Mouse (Mus musculus): ENCODE data around the gene Tmsb10. TPM values are rescaled to one million over a fixed set of nuclear protein-coding genes. Genes with fewer than 3 reads are reported as not detected.
A peak's percentile ranks its signal among the peaks of the same experiment; 100 is the strongest.

Tmsb10 gene
- total RNA-seq, 2 experiments from 2014 or later, result 833 to 928 TPM

DNA sequence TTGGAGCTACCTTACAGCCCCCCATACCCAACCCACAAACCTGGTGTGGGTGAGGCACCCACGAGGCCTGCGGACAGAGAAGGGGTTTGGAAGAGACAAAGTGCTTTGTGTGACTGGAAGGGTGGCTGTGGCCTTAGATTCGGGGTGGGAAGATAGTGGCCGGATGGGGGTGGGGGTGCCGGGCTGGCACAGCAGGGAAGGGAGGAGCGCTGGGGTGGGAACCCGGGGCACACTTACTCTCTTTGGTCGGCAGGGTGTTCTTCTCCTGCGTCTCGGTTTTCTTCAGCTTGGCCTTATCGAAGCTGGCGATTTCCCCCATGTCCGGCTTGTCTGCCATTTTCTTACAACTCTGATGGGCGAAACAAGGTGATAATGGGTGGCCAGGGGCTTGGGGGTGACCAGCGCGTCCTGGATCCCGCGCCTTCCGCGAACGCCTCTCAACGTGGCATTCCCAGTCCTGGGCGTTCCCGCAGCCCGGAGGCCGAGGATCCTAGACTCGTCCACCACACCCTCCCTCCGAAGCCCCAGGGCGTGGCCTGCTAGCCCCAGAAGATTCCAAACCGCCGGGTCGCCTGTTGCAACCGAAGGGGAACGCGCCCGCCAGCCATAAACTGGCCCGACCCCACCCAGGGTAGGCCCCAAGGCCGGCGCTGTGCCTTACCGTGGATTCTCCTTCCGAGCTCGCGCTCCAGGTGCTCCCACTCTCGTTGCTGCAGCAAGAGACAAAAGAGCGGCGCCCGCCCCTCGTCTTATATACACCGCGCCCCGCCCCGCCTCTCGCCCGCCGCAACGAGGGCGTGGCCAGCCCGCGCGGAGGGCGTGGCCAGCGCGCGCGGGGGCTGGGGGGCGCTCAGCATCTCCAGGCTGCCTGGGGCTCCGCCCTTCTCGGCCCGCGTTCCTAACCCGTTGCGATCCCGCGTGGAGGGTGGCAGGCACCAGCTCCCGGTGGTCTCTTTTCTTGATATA is 589 bp downstream of the Tmsb10 start:
- intact Hi-C loops (cut with DNase I), result no loop called here
- DNase-seq (ENCODE audit: low spot score in 2 of 2), result peak; percentile 78 to 85

DNA sequence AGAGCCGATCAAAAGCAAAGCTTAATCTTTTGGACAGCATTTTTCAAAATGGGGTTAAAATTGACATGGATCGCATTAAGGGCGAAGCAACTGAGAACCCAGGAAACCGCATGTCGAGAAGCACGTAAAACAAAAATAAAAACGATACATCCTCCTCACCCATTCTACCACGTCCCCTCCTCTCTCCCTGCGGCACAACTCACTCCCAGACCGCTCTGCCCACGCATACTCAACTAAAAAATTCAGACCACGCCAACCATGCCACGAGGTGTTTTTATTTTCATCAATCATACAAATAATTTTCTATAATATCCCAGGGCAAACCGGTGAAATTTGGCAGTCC is 1.5 kb downstream of the Tmsb10 start:
- no peak for DNase-seq (ENCODE audit: low spot score in 2 of 2)
- intact Hi-C loops (cut with DNase I), result no loop called here

DNA sequence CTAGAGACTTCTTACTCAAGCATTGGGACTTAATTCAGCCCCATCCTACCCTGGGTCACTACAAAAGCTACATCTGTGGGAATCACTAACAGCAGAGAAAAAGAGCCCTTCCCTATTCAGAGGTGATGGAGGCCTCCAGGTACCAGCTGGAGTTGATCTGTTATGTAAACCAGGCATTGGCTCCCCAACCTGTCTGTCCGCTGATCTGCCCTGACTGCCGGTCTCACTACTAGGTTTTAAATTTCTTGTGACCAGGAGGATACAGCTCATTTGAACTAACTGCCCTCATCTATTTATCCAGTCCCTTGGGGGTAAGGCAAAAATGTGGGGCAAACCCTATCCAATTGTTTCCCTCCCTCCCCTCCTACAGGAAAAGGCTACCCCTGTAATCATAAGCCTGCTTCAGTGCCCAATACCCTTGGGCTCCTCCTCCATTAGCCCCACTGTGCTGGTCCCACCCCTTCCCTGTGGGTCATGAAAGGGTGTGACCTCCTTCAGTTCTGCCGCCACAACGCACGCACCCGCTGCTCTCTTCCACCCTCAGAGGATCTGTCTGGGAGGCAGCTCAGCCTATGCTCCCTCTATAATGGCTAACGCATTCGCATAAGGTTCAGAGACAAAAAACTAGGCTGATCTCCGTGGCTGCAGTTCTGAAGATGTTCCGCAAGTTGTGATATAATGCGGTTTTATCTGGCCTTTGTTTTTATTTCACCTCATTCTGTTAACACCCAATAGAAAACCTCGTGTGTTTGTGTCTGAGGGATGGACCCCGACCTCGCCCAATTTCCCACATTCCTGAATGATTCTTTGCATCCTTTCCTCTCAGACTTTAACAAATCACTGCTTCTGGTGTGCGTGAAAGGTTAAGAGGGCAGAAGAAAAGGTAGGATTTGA is 2.1 kb downstream of the Tmsb10 start:
- intact Hi-C loops (cut with DNase I), result no loop called here
- peak in 1 of 2 experiments; percentile 29 for DNase-seq (ENCODE audit: low spot score in 2 of 2)

DNA sequence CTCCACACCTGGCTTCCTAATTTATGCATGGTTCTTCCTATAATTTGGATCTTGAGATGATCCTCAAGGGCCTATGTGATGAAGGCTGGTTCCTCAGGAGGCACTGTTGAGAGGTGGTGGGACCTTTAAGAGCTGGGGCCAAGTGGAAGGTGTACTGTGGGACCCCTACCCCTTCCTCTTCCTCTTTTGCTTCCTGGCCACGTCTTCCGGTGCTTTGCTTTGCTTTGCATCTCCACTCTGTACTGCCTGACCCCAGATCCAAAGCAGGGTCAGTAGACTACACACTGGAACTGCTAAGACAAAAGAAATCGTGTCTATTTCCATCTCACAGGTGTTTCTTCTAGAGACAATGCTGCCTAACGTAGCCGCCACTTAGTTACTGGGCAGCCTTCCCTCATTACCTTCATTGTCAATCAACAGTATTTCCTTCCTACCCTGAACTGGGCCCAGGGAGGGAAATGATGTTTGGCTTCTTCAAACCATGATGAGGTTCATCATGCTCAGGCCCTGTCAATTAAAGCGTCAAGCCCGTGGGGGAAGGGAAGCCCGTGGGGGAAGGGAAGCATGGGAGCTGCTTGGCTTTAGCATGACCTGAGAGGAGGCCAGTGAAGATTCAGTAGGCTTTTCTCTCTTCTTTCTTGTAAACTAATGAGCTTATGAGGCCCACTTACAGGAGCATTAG is 2.9 kb downstream of the Tmsb10 start:
- intact Hi-C loops (cut with DNase I), result no loop called here
- DNase-seq (ENCODE audit: low spot score in 2 of 2), result no peak

DNA sequence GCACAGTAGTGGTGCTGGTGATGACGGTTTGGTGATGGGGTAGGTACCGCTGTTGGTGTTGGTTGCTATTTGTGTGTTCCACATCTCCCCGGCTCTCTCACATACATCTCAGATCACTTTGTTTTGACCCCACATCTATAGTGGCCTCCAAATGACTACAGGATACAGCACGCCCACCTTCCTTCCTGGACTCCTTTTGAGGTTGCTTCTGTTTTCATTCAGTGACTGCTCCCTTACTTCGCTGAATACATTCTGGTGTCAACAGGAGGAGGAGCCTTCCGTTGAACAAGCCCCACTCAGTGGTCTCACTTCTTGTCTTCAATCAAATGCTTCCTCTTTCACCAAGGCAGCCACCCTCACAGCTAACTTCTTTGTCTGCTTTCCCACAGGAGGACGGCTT is 3.8 kb downstream of the Tmsb10 start:
- intact Hi-C loops (cut with DNase I), result no loop called here
- DNase-seq (ENCODE audit: low spot score in 2 of 2), result no peak

DNA sequence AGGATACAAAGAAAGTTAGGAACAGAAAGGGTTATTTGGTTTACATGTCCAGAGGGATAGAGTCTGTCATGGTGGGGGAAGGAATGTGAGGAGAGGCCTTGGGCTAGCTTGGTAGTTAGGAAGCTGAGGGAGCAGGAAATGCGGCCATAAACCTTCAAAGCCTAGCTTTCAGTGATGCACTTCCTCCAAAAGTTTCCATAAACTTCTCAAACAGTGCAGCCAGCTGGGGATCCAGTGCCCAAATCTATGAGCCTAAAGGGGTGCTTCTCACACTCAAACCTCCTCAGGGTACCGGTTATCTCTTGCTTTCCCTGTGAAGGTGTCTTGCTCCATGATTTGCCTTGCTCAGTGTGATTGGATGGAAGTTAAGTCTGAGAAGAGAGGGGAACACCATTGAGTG is 5.6 kb downstream of the Tmsb10 start:
- intact Hi-C loops (cut with DNase I), result no loop called here

DNA sequence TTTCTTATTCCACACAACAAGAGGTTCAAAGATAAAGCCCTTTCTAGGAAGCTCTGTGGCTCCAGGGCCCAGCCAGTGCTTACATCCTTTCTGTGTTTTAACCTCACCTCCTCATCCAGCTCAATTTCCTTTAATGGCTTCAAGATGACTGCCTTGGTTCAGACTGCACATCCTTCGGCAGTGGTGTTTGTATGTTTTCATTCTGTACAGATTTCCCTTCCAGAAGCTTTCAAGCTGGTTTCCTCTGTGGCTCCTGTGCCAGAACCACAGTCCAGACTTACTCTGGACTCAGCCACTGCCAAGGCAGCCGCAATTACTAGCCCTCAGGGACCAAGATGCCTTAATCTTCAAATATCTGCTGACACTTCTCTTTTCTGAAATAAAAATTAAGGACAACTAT is 6.3 kb downstream of the Tmsb10 start:
- intact Hi-C loops (cut with DNase I), result no loop called here
- no peak for DNase-seq (ENCODE audit: low spot score in 2 of 2)

More for the DNA sequence above, 5.6 kb downstream of the Tmsb10 start:
- DNase-seq (ENCODE audit: low spot score in 2 of 2), result no peak

DNA sequence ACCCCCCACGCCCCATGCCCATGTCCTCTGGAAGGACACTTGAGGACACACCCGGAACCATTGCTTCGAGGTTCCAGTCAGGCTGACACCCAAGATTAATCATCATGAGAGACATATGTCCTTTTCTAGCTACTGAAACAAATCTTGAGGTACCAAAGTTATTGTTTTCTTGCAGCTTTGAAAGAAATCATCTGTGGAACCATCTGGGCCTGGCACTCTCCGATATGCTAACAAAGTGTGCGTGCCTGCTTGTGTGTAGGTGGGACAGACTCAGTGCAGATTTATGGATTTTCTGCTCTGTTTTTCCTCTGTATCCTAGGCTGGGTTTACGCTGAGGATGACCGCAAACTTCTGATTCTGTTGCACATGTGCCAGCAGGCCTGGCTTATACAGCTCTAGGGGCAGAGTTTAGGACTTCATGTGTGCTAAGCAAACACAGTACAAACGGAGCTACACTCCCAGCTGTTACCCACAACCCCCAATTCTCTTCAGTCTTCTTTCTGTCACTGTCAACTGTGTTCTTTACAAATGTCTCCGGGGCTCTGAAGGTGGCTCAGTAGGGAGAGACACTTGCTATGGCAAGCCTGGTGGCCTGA is 9.3 kb downstream of the Tmsb10 start:
- intact Hi-C loops (cut with DNase I), result loop anchor here (10.0 kb wide), 1 partner anchor 106 kb away; no protein-coding TSS in a partner anchor
- peak; percentile 73 to 80 for DNase-seq (ENCODE audit: low spot score in 2 of 2)

DNA sequence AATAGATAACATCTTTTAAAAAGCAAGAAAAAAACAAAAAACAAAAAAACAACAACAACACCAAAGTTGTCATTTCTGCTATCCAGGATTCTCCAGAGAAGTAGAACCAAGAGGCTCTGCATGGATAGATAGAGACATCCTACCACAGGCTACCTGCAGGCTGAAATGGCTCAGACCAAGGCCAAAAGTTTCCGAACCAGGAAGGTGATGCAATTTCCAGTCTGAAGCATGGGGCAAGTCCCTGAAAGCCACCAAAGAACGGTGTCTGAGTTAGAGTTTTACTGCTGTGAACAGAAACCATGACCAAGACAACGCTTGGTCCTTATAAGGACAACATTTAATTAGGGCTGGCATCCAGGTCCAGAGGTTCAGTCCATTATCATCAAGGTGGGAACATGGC is 10.2 kb downstream of the Tmsb10 start:
- no peak for DNase-seq (ENCODE audit: low spot score in 2 of 2)
- intact Hi-C loops (cut with DNase I), result loop anchor here (10.0 kb wide), 1 partner anchor 106 kb away; no protein-coding TSS in a partner anchor

DNA sequence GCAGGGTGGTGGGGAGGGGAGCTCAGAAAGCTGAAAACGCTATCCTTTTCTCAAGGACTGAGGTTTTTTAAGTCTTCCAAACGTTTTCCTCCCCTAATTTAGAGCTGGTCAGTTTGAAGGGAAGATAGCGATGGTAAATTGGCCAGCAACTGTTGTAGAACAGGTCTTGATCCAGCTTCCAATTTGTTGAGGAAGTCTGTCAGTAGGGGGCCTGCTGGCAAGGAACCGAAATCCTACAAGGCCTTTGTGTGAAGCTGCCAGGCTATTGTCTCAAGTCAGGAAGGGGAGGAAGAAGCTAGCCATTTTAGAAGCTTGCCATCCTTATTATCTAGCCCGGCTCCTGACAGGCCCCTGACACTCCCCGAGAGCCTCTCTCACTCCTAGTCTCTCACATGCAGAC is 10.6 kb downstream of the Tmsb10 start:
- no peak for DNase-seq (ENCODE audit: low spot score in 2 of 2)
- intact Hi-C loops (cut with DNase I), result loop anchor here (10.0 kb wide), 1 partner anchor 107 kb away; no protein-coding TSS in a partner anchor

DNA sequence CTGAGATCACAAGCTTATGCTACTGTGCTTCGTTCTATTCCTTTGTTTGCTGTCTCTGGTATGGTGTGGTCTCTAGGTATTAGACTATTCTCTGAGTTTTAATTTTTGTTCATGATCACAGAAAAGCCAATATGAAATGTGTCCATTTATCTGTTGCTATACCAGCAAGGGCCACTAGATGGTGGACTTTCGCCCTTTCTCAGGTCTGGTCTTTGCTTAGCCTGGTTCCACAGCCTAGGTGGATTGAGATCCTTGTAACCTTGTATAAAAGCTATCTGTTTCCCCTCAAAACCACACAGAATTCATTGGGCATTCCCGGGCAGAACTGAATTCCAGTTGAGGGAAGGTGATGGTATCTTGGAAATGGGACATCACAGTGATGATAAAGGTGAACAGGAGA is 18.1 kb downstream of the Tmsb10 start:
- DNase-seq (ENCODE audit: low spot score in 2 of 2), result peak; percentile 61 to 84
- intact Hi-C loops (cut with DNase I), result loop anchor here (1.0 to 10.0 kb wide), 4 partner anchors 70 to 287 kb away; no protein-coding TSS in a partner anchor

DNA sequence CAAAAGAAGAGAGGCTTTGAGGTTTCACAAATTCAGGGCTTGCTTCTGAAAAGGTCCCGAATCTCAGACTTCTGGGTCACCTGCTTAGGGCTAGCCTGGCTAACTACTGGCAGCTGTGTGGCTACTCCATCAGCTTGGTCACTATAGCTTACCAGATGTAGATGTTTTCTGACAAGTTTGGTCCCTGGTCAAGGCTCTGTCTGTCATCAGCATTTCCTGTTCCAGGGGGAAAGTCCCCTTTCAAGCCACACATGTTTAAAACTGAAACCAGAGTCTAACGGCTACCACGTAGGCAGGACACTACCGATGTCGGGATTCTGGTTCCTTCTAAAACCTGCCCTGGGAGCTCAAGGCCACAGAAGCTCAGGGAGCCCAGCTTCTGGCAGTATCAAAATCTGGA is 20.7 kb downstream of the Tmsb10 start:
- no peak for DNase-seq (ENCODE audit: low spot score in 2 of 2)
- intact Hi-C loops (cut with DNase I), result no loop called here

DNA sequence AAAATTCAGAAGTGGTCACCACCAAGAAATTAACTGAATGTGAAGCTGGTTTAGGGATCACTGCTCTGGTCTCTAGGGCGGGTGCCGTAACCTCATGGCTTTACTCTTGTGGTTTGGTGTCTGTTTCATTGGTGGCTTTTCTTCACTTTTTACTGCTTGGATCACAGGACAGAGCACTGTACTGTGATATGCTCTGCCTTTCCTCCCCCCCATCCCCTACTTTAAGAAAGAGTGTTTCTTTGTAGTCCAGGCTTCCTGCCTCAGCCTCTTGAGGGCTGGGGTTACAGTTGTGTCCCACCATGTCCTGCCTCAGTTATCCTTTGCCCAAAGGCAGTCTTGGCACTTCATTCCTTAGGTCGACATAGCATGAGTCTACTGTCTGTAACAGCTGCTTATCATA is 21.1 kb downstream of the Tmsb10 start:
- no peak for DNase-seq (ENCODE audit: low spot score in 2 of 2)
- intact Hi-C loops (cut with DNase I), result no loop called here

DNA sequence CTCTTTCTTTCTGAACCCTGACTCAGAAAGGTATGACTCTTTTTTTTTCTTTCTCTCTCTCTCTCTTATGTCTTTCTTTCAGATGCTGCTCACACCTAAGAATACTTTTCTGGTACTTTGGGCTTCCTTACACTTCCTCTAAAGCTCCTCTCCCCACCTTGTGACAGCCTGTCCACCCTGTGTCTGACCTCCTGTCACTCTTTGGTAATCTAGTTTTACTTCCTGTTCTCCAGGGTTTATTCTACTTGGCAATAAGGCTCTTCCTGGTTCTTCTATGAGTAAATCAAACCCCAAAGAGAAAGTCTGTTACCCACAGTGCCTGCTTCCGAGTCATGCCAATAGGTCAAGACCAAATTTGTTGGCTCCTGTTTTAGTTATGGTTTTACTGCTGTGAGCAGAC is 25.6 kb downstream of the Tmsb10 start:
- intact Hi-C loops (cut with DNase I), result no loop called here
- DNase-seq (ENCODE audit: low spot score in 2 of 2), result no peak

DNA sequence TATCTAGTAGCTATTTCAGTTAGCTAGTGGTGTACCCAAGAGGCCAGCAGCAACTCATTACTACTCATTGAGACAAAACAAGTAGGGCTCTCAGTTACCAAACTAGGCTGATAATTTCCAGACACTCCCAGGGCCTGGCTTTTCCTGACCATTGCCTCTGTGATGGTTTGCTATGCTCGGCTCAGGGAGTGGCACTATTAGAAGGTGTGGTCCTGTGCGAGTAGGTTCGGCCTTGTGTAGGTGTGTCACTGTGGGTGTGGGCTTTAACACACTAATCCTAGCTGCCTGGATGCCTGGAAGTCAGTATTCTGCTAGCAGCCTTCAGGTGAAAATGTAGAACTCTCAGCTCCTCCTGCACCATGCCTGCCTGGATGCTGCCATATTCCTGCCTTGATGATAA is 27.0 kb downstream of the Tmsb10 start:
- intact Hi-C loops (cut with DNase I), result no loop called here
- DNase-seq (ENCODE audit: low spot score in 2 of 2), result no peak

DNA sequence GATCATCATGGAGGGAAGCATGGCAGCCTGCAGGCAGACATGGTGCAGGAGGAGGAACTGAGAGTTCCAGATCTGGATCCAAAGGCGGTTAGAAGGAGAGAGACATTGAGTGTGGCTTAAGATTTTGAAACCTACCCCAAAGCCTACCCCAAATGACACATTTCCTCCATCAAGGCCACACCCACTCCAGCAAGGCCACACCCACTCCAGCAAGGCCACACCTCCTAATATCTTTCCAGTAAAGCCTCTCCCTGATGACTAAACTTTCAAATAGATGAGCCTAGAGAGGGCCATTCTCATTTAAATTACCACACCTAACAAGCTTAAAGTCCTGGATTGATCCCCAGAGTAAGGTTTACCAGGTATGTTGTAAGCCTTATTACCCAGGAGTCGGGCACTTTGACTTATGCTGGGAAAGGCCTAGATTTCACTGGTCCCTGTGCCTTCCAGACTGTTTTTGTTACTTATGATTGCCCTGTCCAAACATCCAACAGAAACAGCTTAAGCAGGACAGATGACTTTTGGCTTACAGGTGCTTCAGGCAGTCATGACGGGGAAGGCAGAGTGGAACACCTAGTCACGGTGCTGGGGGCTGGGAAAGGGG is 28.7 kb downstream of the Tmsb10 start:
- intact Hi-C loops (cut with DNase I), result no loop called here
- no peak for DNase-seq (ENCODE audit: low spot score in 2 of 2)

DNA sequence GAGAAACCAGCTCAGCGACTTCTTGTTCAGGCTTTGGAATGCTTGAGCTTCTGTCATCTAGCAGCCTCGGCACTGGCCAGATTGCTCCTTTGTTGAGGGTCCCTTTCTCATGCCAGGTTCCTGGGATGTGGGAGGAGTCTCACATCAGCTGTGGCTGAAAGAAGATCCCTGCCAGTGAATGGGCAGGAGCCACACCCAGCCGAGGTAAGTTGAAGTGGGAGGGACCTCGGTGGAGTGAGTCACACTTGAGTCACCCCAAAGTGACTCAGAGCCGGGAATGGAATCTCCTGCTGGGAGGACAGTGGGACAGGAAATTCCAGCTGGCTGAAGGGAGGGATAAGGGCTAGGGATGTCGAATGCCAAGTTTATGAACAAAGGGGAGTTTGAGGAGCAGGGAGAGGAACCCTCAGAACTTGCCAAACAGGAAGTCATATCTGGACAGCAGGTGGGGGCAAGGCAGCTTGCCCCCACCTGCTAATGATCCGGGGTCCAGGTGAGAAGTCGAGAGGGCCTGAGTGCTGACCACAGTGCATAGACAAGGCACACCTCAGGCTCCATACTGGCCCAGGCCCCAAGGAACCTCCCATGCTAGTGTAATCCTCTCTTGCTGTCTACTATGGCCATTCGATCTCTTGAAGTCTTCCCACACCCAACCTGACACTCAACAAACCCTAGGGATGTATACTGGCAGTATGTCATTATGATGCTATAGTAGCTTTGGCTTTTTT is 31.6 kb downstream of the Tmsb10 start:
- intact Hi-C loops (cut with DNase I), result no loop called here
- DNase-seq (ENCODE audit: low spot score in 2 of 2), result no peak

DNA sequence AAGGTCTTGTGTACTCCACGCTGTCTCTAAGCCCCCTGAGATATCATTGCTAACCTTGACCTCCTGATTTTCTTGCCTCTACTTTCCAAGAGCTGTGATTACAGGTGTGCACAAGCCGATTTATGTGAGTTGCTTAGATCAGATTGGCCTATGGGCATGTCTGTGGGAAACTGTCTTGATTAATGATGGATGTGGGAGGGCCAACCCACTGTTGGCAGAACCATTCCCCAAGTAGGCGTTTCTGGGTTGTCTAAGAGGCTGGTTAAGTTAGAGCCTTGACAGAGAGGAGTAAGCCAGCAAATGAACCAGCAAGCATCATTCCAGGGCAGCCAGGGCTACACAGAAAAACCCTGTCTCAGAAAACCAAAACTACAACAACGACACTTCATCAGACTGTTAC is 32.5 kb downstream of the Tmsb10 start:
- no peak for DNase-seq (ENCODE audit: low spot score in 2 of 2)
- intact Hi-C loops (cut with DNase I), result no loop called here
